Mouse (Mus musculus) heart, postnatal 0 days (tissue): ENCODE data around the gene Gm10645.

Experiments used
- CTCF ChIP-seq: IDR thresholded peaks from 2 replicates; pipeline ENCODE4 v1.5.1; 2016; ENCODE audit warnings: antibody characterized with exemption, control low read depth, low read depth
- EP300 ChIP-seq: IDR thresholded peaks from 2 replicates; pipeline ENCODE4 v1.6.1; 2016; ENCODE audit warnings: antibody characterized with exemption, low read depth

DNA sequence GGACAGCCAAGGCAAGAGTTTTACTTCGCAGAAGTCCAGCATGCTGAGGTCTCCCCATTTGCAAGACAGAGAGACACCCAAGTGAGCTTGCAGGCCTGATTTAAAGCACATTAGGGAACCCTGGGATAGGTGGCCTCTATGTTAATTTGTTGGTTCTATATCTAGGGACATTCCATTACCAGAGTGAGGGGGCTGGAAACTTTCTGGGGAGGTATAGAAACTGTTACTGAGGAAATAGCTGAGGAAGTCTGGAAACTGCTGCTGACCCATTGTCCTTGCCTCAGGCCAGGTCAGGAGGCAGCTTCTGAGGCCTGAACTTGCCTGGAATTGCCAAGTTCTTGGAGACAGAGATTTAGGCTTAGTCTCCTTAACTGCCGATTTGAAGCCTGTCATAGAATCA lies 5.4 kb downstream of the Gm10645 start:
- TF ChIP-seq CTCF (no peak), EP300 (no peak)
